Mouse (Mus musculus): ENCODE results near the gene Snx10. TPM values are rescaled to one million over a fixed set of nuclear protein-coding genes. Genes with fewer than 3 reads are reported as not detected.

Snx10 gene
- polyA plus RNA-seq, 1 experiment from 2014 or later: 19.2 TPM

DNA sequence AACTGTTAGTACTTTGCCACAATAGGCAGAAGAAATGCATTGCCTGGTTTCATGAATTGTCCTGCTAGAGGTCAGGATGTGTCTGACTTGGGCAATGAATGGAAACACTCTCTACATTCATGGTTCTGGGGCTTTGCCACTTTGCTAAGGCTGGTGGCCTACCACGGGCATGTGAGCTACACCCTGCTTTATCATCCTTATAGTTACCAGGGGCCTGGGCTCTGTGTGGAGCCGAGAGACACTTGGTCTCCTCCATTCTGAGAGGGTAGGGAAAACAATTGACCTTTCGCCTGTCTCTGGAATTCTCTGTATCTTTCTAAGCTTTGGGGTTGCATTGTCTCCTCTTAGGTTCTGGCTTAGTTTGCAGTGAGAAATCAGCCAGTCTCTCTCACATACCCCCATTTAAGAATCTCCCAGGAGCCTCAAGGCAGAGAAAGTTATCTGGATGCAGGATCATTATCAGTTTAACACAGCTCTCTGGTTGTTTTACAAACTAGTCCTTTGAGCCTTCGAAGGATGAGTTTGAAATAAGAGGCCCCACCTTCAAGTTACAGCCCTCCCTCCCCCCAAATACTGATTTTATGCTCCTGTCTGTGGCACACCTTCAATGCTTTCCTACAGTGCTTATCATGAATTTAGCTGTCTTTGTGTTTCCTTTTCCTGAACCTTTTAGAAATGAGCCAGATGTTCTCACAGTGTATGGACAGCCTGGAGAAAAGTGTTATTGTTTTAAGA lies 109.4 kb downstream of the Snx10 start:
- H3K4me3 ChIP-seq (ENCODE audit: low read depth, low read length): no peak overlapping the region
- no peak overlapping the region for H3K9ac ChIP-seq (ENCODE audit: low read depth, low read length)
- DNase-seq (ENCODE audit: low spot score) (no peak), ATAC-seq (ENCODE audit: low read depth) (no peak)
- H3K27ac ChIP-seq (replicated peaks; ENCODE audit: low read depth, low read length): no peak overlapping the region
- WGBS: 66% methylated on average over 4 of the region's 4 CpGs
- H3K9me3 ChIP-seq (ENCODE audit: control insufficient read depth, low read length): no peaks in the 10 kb centered on the region
- no peaks in the 10 kb centered on the region for H3K4me1 ChIP-seq (ENCODE audit: control insufficient read depth, insufficient read depth, low read length)
- no peaks in the 10 kb centered on the region for H3K27me3 ChIP-seq (replicated peaks; ENCODE audit: control insufficient read depth, insufficient read depth, low read length)
- H3K36me3 ChIP-seq (ENCODE audit: control insufficient read depth, insufficient read depth, low read length): no peaks in the 10 kb centered on the region
- H3K4me2 ChIP-seq (ENCODE audit: low read depth, low read length): no peak overlapping the region

- DNase-seq (ENCODE audit: low spot score) (peak; percentile 11), ATAC-seq (ENCODE audit: low read depth) (no peak)
- Histone ChIP-seq H3K27me3 (replicated peaks; ENCODE audit: control insufficient read depth, insufficient read depth, low read length) (no peaks in the 10 kb centered on the region), H3K9me3 (ENCODE audit: control insufficient read depth, low read length) (no peaks in the 10 kb centered on the region), H3K4me1 (ENCODE audit: control insufficient read depth, insufficient read depth, low read length) (no peaks in the 10 kb centered on the region), H3K4me3 (ENCODE audit: low read depth, low read length) (no peak overlapping the region), H3K4me2 (ENCODE audit: low read depth, low read length) (no peak overlapping the region), H3K36me3 (ENCODE audit: control insufficient read depth, insufficient read depth, low read length) (no peaks in the 10 kb centered on the region), H3K9ac (ENCODE audit: low read depth, low read length) (no peak overlapping the region), H3K27ac (replicated peaks; ENCODE audit: low read depth, low read length) (no peak overlapping the region)
- 43% methylated on average over 8 of the region's 8 CpGs for WGBS
Measured at GRCm38 (mm10) chr6:51633663-51634362, 110.1 kb downstream of the Snx10 start.

DNA sequence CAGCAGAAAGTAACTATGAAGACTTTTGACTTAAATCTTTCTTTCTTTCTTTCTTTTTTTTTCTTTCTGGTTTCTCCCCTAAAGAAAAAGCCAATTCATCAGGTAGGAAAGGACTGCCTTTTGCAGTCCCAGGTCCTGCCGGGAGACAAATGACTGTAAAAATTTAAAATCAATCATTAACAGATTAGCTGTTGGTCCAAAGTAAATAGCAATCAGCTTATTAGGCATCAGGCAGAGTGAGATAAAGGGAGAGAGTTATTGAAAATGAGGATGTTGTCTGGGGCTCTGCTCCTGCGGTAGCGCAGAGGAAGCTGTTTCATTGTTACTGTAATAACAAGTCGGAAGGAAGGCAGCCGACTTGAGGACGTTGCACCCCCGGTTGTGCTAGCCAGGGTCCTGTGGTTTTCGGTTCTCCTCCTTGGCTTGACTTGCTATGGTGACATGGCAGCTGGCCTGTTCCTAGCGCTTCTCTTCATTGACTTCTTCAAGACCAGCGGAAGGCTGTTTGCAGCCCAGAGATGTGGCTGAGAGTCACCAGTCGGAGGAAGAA lies 112.4 kb downstream of the Snx10 start:
- H3K9ac ChIP-seq (ENCODE audit: low read depth, low read length): no peak overlapping the region
- WGBS: 82% methylated on average over 11 of the region's 11 CpGs
- H3K4me1 ChIP-seq (ENCODE audit: control insufficient read depth, insufficient read depth, low read length): no peaks in the 10 kb centered on the region
- H3K36me3 ChIP-seq (ENCODE audit: control insufficient read depth, insufficient read depth, low read length): no peaks in the 10 kb centered on the region
- no peak overlapping the region for H3K4me3 ChIP-seq (ENCODE audit: low read depth, low read length)
- no peaks in the 10 kb centered on the region for H3K9me3 ChIP-seq (ENCODE audit: control insufficient read depth, low read length)
- no peak overlapping the region for H3K4me2 ChIP-seq (ENCODE audit: low read depth, low read length)
- DNase-seq (ENCODE audit: low spot score) (no peak), ATAC-seq (ENCODE audit: low read depth) (no peak)
- H3K27ac ChIP-seq (replicated peaks; ENCODE audit: low read depth, low read length): no peak overlapping the region
- H3K27me3 ChIP-seq (replicated peaks; ENCODE audit: control insufficient read depth, insufficient read depth, low read length): no peaks in the 10 kb centered on the region

Small RNA genes within 50 kb of the gene (microRNA-seq; reads per million reads assigned to microRNA genes)
- not detected for gene Gm22914 (ENCODE audit: borderline number of aligned reads)

Other genes with a start within 250 kb of the Snx10 start
- gene Nfe2l3, start 91.2 kb upstream of the Snx10 start, polyA plus RNA-seq (2014; fragmentation: Nextera tagmentation; extraction: Ambion mirVana): 4.0 and 4.1 TPM in 2 replicates
- gene Hnrnpa2b1, start 54.0 kb upstream of the Snx10 start, polyA plus RNA-seq (2014; fragmentation: Nextera tagmentation; extraction: Ambion mirVana): 930 and 1,017 TPM in 2 replicates
- gene Cbx3, start 53.5 kb upstream of the Snx10 start, polyA plus RNA-seq (2014; fragmentation: Nextera tagmentation; extraction: Ambion mirVana): 411 and 425 TPM in 2 replicates

Data from embryonic facial prominence, embryonic 14.5 days (tissue).